Mouse (Mus musculus): ENCODE measurements at regions not wholly inside any gene's neighbourhood (a gene's known extent, or its start where the extent isn't known, plus 50 kb on each side); places are given as distances from the start of the nearest gene placed in this dataset.

- Histone ChIP-seq H3K27me3 (ENCODE audit: control insufficient read depth, insufficient read depth, insufficient read length) (no peaks in the 10 kb centered on the region), H3K36me3 (ENCODE audit: control insufficient read depth, insufficient read depth) (no peaks in the 10 kb centered on the region), H3K4me3 (no peak overlapping the region), H3ac (ENCODE audit: control insufficient read depth, insufficient read length) (no peak overlapping the region), H3K4me2 (ENCODE audit: low read depth) (no peak overlapping the region), H3K79me2 (ENCODE audit: control insufficient read depth, insufficient read depth) (no peaks in the 10 kb centered on the region)
- TF ChIP-seq POLR2A (IDR thresholded peaks at IDR 0.05; ENCODE audit: insufficient read length, low read depth) (no peak), USF1 (IDR thresholded peaks at IDR 0.05; ENCODE audit: low read depth) (no peak), E2F4 (IDR thresholded peaks at IDR 0.05; ENCODE audit: insufficient read depth) (no peak), CEBPB (IDR thresholded peaks at IDR 0.05; ENCODE audit: insufficient read depth, poor library complexity, severe bottlenecking) (no peak), TCF3 (IDR thresholded peaks at IDR 0.05; ENCODE audit: insufficient read length, low read depth) (no peak), MYOD1 (IDR thresholded peaks at IDR 0.05; ENCODE audit: control insufficient read depth in 1 of 3, insufficient read length in 2 of 3, low read depth in 2 of 3) (no peak), SRF (IDR thresholded peaks at IDR 0.05; ENCODE audit: control insufficient read depth, insufficient read length, low read depth) (no peak), MYOG (IDR thresholded peaks at IDR 0.05; ENCODE audit: control insufficient read depth in 1 of 3, insufficient read depth in 1 of 3, insufficient read length in 2 of 3, low read depth in 2 of 3) (no peak)
These were observed 87.3 kb upstream of the Zc3h12c start for GRCm38 (mm10) chr9:52255692-52256091.

GRCm38 (mm10) chr9:52254475-52254874 lies 86.1 kb upstream of the Zc3h12c start:
- no peaks in the 10 kb centered on the region for H3K27me3 ChIP-seq (ENCODE audit: control insufficient read depth, insufficient read depth, insufficient read length)
- TF ChIP-seq E2F4 (IDR thresholded peaks at IDR 0.05; ENCODE audit: insufficient read depth) = no peak
- no peak for TF ChIP-seq MAX (IDR thresholded peaks at IDR 0.05; ENCODE audit: low read depth)
- TF ChIP-seq USF1 (IDR thresholded peaks at IDR 0.05; ENCODE audit: low read depth) = no peak
- no peak for TF ChIP-seq SRF (IDR thresholded peaks at IDR 0.05; ENCODE audit: control insufficient read depth, insufficient read length, low read depth)
- TF ChIP-seq POLR2A (IDR thresholded peaks at IDR 0.05; ENCODE audit: insufficient read length, low read depth) = no peak
- no peak for TF ChIP-seq MYOD1 (IDR thresholded peaks at IDR 0.05; ENCODE audit: control insufficient read depth in 1 of 3, insufficient read length in 2 of 3, low read depth in 2 of 3)
- no peak for TF ChIP-seq CEBPB (IDR thresholded peaks at IDR 0.05; ENCODE audit: insufficient read depth, poor library complexity, severe bottlenecking)
- no peak overlapping the region for H3ac ChIP-seq (ENCODE audit: control insufficient read depth, insufficient read length)
- H3K4me2 ChIP-seq (ENCODE audit: low read depth) = no peak overlapping the region
- H3K4me3 ChIP-seq = no peak overlapping the region
- H3K79me2 ChIP-seq (ENCODE audit: control insufficient read depth, insufficient read depth) = no peaks in the 10 kb centered on the region
- H3K36me3 ChIP-seq (ENCODE audit: control insufficient read depth, insufficient read depth) = no peaks in the 10 kb centered on the region

GRCm38 (mm10) chr9:52251455-52251854 lies 83.1 kb upstream of the Zc3h12c start:
- Histone ChIP-seq H3K79me2 (ENCODE audit: control insufficient read depth, insufficient read depth) (no peaks in the 10 kb centered on the region), H3ac (ENCODE audit: control insufficient read depth, insufficient read length) (no peak overlapping the region), H3K4me2 (ENCODE audit: low read depth) (peak overlapping the region; percentile 51), H3K36me3 (ENCODE audit: control insufficient read depth, insufficient read depth) (no peaks in the 10 kb centered on the region), H3K4me3 (no peak overlapping the region), H3K27me3 (ENCODE audit: control insufficient read depth, insufficient read depth, insufficient read length) (no peaks in the 10 kb centered on the region)
- TF ChIP-seq CEBPB (IDR thresholded peaks at IDR 0.05; ENCODE audit: insufficient read depth, poor library complexity, severe bottlenecking) (0 out of 2 replicates have a peak, but pooled peaks have one; percentile 10), MYOD1 (IDR thresholded peaks at IDR 0.05; ENCODE audit: control insufficient read depth in 1 of 3, insufficient read length in 2 of 3, low read depth in 2 of 3) (peak; percentile 51 to 74 (median 60)), TCF3 (IDR thresholded peaks at IDR 0.05; ENCODE audit: insufficient read length, low read depth) (no peak)

- H3K4me2 ChIP-seq (ENCODE audit: low read depth) = no peak overlapping the region
- H3K79me2 ChIP-seq (ENCODE audit: control insufficient read depth, insufficient read depth) = no peaks in the 10 kb centered on the region
- no peak overlapping the region for H3ac ChIP-seq (ENCODE audit: control insufficient read depth, insufficient read length)
- no peaks in the 10 kb centered on the region for H3K27me3 ChIP-seq (ENCODE audit: control insufficient read depth, insufficient read depth, insufficient read length)
- H3K36me3 ChIP-seq (ENCODE audit: control insufficient read depth, insufficient read depth) = no peaks in the 10 kb centered on the region
- H3K4me3 ChIP-seq = no peak overlapping the region
- TF ChIP-seq TCF12 (IDR thresholded peaks at IDR 0.05; ENCODE audit: insufficient read depth, poor library complexity, severe bottlenecking) = no peak
- peak; percentile 70 for TF ChIP-seq CEBPB (IDR thresholded peaks at IDR 0.05; ENCODE audit: insufficient read depth, poor library complexity, severe bottlenecking)
These were observed 78.3 kb upstream of the Zc3h12c start for GRCm38 (mm10) chr9:52246712-52247111.

GRCm38 (mm10) chr9:52244081-52244480 lies 75.7 kb upstream of the Zc3h12c start:
- TF ChIP-seq REST (IDR thresholded peaks at IDR 0.05; ENCODE audit: insufficient read depth, insufficient read length) = no peak
- TF ChIP-seq POLR2AphosphoS2 (IDR thresholded peaks at IDR 0.05; ENCODE audit: insufficient read length, low read depth) = no peak
- TF ChIP-seq USF1 (IDR thresholded peaks at IDR 0.05; ENCODE audit: low read depth) = no peak
- no peak for TF ChIP-seq MYOG (IDR thresholded peaks at IDR 0.05; ENCODE audit: control insufficient read depth in 1 of 3, insufficient read depth in 1 of 3, insufficient read length in 2 of 3, low read depth in 2 of 3)
- TF ChIP-seq SRF (IDR thresholded peaks at IDR 0.05; ENCODE audit: control insufficient read depth, insufficient read length, low read depth) = no peak
- no peak for TF ChIP-seq TCF12 (IDR thresholded peaks at IDR 0.05; ENCODE audit: insufficient read depth, poor library complexity, severe bottlenecking)
- no peak for TF ChIP-seq MYOD1 (IDR thresholded peaks at IDR 0.05; ENCODE audit: control insufficient read depth in 1 of 3, insufficient read length in 2 of 3, low read depth in 2 of 3)
- TF ChIP-seq E2F4 (IDR thresholded peaks at IDR 0.05; ENCODE audit: insufficient read depth) = no peak
- no peak for TF ChIP-seq CEBPB (IDR thresholded peaks at IDR 0.05; ENCODE audit: insufficient read depth, poor library complexity, severe bottlenecking)
- no peak for TF ChIP-seq MAX (IDR thresholded peaks at IDR 0.05; ENCODE audit: low read depth)
- no peak for TF ChIP-seq POLR2A (IDR thresholded peaks at IDR 0.05; ENCODE audit: insufficient read length, low read depth)
- TF ChIP-seq TCF3 (IDR thresholded peaks at IDR 0.05; ENCODE audit: insufficient read length, low read depth) = no peak
- Histone ChIP-seq H3ac (ENCODE audit: control insufficient read depth, insufficient read length) (no peak overlapping the region), H3K79me2 (ENCODE audit: control insufficient read depth, insufficient read depth) (no peaks in the 10 kb centered on the region), H3K36me3 (ENCODE audit: control insufficient read depth, insufficient read depth) (no peaks in the 10 kb centered on the region), H3K4me3 (no peak overlapping the region), H3K27me3 (ENCODE audit: control insufficient read depth, insufficient read depth, insufficient read length) (no peaks in the 10 kb centered on the region), H3K4me2 (ENCODE audit: low read depth) (peak overlapping the region; percentile 55)
